Mouse (Mus musculus) intestine, embryonic 16.5 days (tissue): ENCODE measurements around the gene Zfp354b. TPM values are rescaled to one million over a fixed set of nuclear protein-coding genes. Genes with fewer than 3 reads are reported as not detected.

Experiments
- ATAC-seq: fragments of 200-750 bp; cut with Nextera tagmentation; 2 replicates; pipeline ENCODE4 v1.8.0; 2017; ENCODE audit warnings: moderate TSS enrichment, moderate library complexity
- H3K27ac ChIP-seq: fragments of 300-500 bp; sonication (generic); 2 replicates; pipeline ENCODE4 v1.5.1; 2014; ENCODE audit warnings: mild to moderate bottlenecking, low read length
- H3K27me3 ChIP-seq: fragments of 300-500 bp; sonication (generic); replicated peaks from 2 replicates; pipeline ENCODE4 v1.6.1; 2014; ENCODE audit warnings: low read length, control low read depth, mixed read lengths; ENCODE audit not compliant: control insufficient read depth, insufficient read depth
- H3K36me3 ChIP-seq: fragments of 300-500 bp; sonication (generic); 2 replicates; pipeline ENCODE4 v1.6.1; 2014; ENCODE audit warnings: low read length, control low read depth; ENCODE audit not compliant: control insufficient read depth, insufficient read depth
- H3K4me1 ChIP-seq: fragments of 300-500 bp; sonication (generic); 2 replicates; pipeline ENCODE4 v1.6.1; 2014; ENCODE audit warnings: low read length, control low read depth, mixed read lengths; ENCODE audit not compliant: control insufficient read depth, insufficient read depth
- H3K4me2 ChIP-seq: fragments of 300-500 bp; sonication (generic); 2 replicates; pipeline ENCODE4 v1.6.1; 2014; ENCODE audit warnings: low read depth, low read length, control low read depth
- H3K4me3 ChIP-seq: fragments of 300-500 bp; sonication (generic); 2 replicates; pipeline ENCODE4 v1.5.1; 2014; ENCODE audit warnings: mild to moderate bottlenecking, low read length
- H3K9ac ChIP-seq: fragments of 300-500 bp; sonication (generic); 2 replicates; pipeline ENCODE4 v1.6.1; 2014; ENCODE audit warnings: low read depth, low read length
- H3K9me3 ChIP-seq: fragments of 300-500 bp; sonication (generic); 2 replicates; pipeline ENCODE4 v1.6.1; 2016; ENCODE audit warnings: low read length, control low read depth; ENCODE audit not compliant: control insufficient read depth
- WGBS: fragments of 180-500 bp; shearing (Covaris S2); extraction: QIAGEN DNeasy Blood & Tissue Kit; methylation state at CpG from one replicate; pipeline ENCODE4 v1.1.7; 2014; 5-methylcytosine and 5-hydroxymethylcytosine counted together
- polyA plus RNA-seq: library from polyadenylated mRNA; unstranded; fragments of >200 nt; fragmentation: Nextera tagmentation; extraction: Ambion mirVana; gene quantifications from 2 replicates; pipeline ENCODE4 v1.2.1, GENCODE M21; 2015

Zfp354b gene
- 0.68 and 1.0 TPM in 2 replicates for polyA plus RNA-seq

- H3K4me1 ChIP-seq: no peaks in the 10 kb centered on the region
- H3K27ac ChIP-seq: peak within 1 kb of the TSS; percentile 46; the same call in 1 of the 2 replicates
These were observed at the start of gene Zfp354b for GRCm38 (mm10) chr11:50931451-50931866. Gene Zfp354b, minus strand, starts transcription at chr11:50931633.

GRCm38 (mm10) chr11:50977216-50977615, 45.8 kb upstream of the Zfp354b start:
- H3K9ac ChIP-seq: no peak overlapping the region
- no peak overlapping the region for H3K4me2 ChIP-seq
- H3K36me3 ChIP-seq: no peaks in the 10 kb centered on the region
- H3K4me1 ChIP-seq: no peaks in the 10 kb centered on the region
- no peaks in the 10 kb centered on the region for H3K9me3 ChIP-seq
- ATAC-seq: no peak
- no peaks in the 10 kb centered on the region for H3K27me3 ChIP-seq
- no peak overlapping the region for H3K4me3 ChIP-seq
- H3K27ac ChIP-seq: no peak overlapping the region
- 65% methylated on average over 4 of the region's 4 CpGs for WGBS

More at GRCm38 (mm10) chr11:50931451-50931866, at the start of gene Zfp354b:
- peak; percentile 95 for ATAC-seq
- Histone ChIP-seq H3K4me2 (peak within 1 kb of the TSS; percentile 98), H3K9ac (peak within 1 kb of the TSS; percentile 82), H3K36me3 (no peaks in the 10 kb centered on the region), H3K9me3 (no peaks in the 10 kb centered on the region), H3K4me3 (peak within 1 kb of the TSS; percentile 79), H3K27me3 (no peaks in the 10 kb centered on the region)
- WGBS: 2% methylated on average over 18 of the region's 18 CpGs

GRCm38 (mm10) chr11:50966230-50966629, 34.8 kb upstream of the Zfp354b start, which contains the start of gene Olfr1378:
Gene Olfr1378, plus strand, starts transcription at chr11:50966530.
- no peak for ATAC-seq
- Histone ChIP-seq H3K27me3 (no peaks in the 10 kb centered on the region), H3K4me3 (no peak within 1 kb of the TSS), H3K36me3 (no peaks in the 10 kb centered on the region), H3K9ac (no peak within 1 kb of the TSS), H3K27ac (no peak within 1 kb of the TSS), H3K4me2 (no peak within 1 kb of the TSS), H3K9me3 (no peaks in the 10 kb centered on the region), H3K4me1 (no peaks in the 10 kb centered on the region)
- WGBS: 86% methylated on average over 11 of the region's 11 CpGs

GRCm38 (mm10) chr11:50964886-50965285, 33.5 kb upstream of the Zfp354b start:
- Histone ChIP-seq H3K27ac (no peak overlapping the region), H3K36me3 (no peaks in the 10 kb centered on the region), H3K4me3 (no peak overlapping the region), H3K9ac (no peak overlapping the region), H3K4me1 (no peaks in the 10 kb centered on the region), H3K27me3 (no peaks in the 10 kb centered on the region), H3K9me3 (no peaks in the 10 kb centered on the region), H3K4me2 (no peak overlapping the region)
- WGBS: 82% methylated on average over 2 of the region's 2 CpGs
- ATAC-seq: no peak

GRCm38 (mm10) chr11:50953665-50954064, 22.2 kb upstream of the Zfp354b start, which contains the start of gene Prop1:
Gene Prop1, minus strand, starts transcription at chr11:50953765.
- Histone ChIP-seq H3K27ac (no peak within 1 kb of the TSS), H3K9me3 (no peaks in the 10 kb centered on the region), H3K4me2 (no peak within 1 kb of the TSS), H3K4me3 (no peak within 1 kb of the TSS), H3K27me3 (no peaks in the 10 kb centered on the region), H3K4me1 (no peaks in the 10 kb centered on the region), H3K9ac (no peak within 1 kb of the TSS), H3K36me3 (no peaks in the 10 kb centered on the region)
- ATAC-seq: no peak
- WGBS: 66% methylated on average over 6 of the region's 6 CpGs

GRCm38 (mm10) chr11:50952290-50952689, 20.9 kb upstream of the Zfp354b start:
- Histone ChIP-seq H3K36me3 (no peaks in the 10 kb centered on the region), H3K27me3 (no peaks in the 10 kb centered on the region), H3K27ac (no peak overlapping the region), H3K4me1 (no peaks in the 10 kb centered on the region), H3K9ac (no peak overlapping the region), H3K4me2 (no peak overlapping the region), H3K9me3 (no peaks in the 10 kb centered on the region), H3K4me3 (no peak overlapping the region)
- no peak for ATAC-seq
- WGBS: 58% methylated on average over 14 of the region's 14 CpGs

GRCm38 (mm10) chr11:50943506-50943905, 12.1 kb upstream of the Zfp354b start, which contains the start of gene 4933414I15Rik:
Gene 4933414I15Rik, minus strand, starts transcription at chr11:50943765.
- H3K27me3 ChIP-seq: no peaks in the 10 kb centered on the region
- H3K9ac ChIP-seq: no peak within 1 kb of the TSS
- WGBS: 80% methylated on average over 14 of the region's 14 CpGs
- no peaks in the 10 kb centered on the region for H3K9me3 ChIP-seq
- ATAC-seq: no peak
- H3K4me1 ChIP-seq: no peaks in the 10 kb centered on the region
- no peak within 1 kb of the TSS for H3K4me3 ChIP-seq
- H3K27ac ChIP-seq: no peak within 1 kb of the TSS
- no peaks in the 10 kb centered on the region for H3K36me3 ChIP-seq
- H3K4me2 ChIP-seq: no peak within 1 kb of the TSS

- ATAC-seq: no peak
- no peaks in the 10 kb centered on the region for H3K9me3 ChIP-seq
- H3K4me1 ChIP-seq: no peaks in the 10 kb centered on the region
- WGBS: 68% methylated on average over 12 of the region's 12 CpGs
- no peaks in the 10 kb centered on the region for H3K36me3 ChIP-seq
- H3K27ac ChIP-seq: no peak overlapping the region
- H3K4me2 ChIP-seq: no peak overlapping the region
- H3K4me3 ChIP-seq: no peak overlapping the region
- H3K9ac ChIP-seq: no peak overlapping the region
- no peaks in the 10 kb centered on the region for H3K27me3 ChIP-seq
These were observed 11.0 kb upstream of the Zfp354b start for GRCm38 (mm10) chr11:50942386-50942785.

- H3K9me3 ChIP-seq: no peaks in the 10 kb centered on the region
- ATAC-seq: no peak
- 33% methylated on average over 14 of the region's 14 CpGs for WGBS
- H3K9ac ChIP-seq: no peak overlapping the region
- no peaks in the 10 kb centered on the region for H3K36me3 ChIP-seq
- no peak overlapping the region for H3K4me2 ChIP-seq
- H3K27me3 ChIP-seq: no peaks in the 10 kb centered on the region
- H3K27ac ChIP-seq: no peak overlapping the region
- no peaks in the 10 kb centered on the region for H3K4me1 ChIP-seq
- H3K4me3 ChIP-seq: no peak overlapping the region
These were observed 8.4 kb upstream of the Zfp354b start for GRCm38 (mm10) chr11:50939621-50940366.
